Mouse (Mus musculus) right cerebral cortex, adult 2 months (tissue): ENCODE results near the gene Tnfrsf25.

ENCODE experiments used
- DNase-seq, 2 experiments: peaks; one replicate each; pipeline ENCODE4 v3.0.0; 2021 to 2022; ENCODE audit warnings: low spot score in 2 of 2

Tnfrsf25 gene

GRCm38 (mm10) chr4:152120311-152121182 is 4.8 kb downstream of the Tnfrsf25 start:
- no peak for DNase-seq

DNA sequence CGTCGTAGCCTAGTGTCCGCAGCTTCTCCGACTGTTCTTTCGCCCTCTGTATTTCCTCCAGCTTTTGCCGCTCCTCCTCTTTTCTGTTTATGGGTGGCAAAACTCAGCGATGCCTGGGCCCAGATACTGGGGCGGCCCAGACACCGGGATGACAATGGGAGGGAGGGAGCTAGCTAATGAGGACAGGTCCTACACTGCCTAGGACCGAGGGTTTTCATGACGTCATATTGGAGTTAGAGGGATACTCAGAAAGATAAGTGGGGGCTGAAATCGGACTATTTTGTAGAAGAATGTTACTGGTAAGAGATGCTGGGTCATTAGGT is 5.4 kb downstream of the Tnfrsf25 start:
- DNase-seq = no peak

DNA sequence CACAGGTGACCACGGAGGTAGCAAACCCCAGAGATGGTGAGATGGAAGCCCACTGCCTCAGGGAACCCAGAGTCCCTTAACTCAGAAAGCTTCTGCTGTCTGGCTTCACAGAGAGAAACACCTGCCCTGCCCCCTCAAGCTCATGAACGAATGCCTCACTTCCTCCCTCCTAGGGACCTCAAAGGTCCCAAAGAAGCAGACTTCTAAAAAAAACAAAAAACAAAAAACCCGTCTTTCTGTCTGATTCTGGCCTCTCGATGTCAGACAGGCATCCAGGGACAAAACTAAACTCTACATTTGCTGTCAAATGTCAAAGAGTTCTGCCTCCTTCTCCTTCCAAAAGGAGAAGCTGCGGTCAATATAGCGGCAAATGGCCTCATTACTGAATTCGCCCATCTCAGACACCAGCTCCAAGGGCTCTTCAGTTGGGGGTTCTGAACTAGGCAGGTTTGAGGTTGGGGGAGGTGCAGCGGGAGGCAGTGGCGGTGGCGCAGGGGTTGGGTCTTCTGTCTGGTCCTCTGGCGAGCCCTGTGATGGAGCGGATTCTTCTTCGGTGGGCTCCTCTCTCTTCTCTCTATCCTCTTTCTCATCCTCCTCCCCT is 8.7 kb downstream of the Tnfrsf25 start:
- DNase-seq = no peak

DNA sequence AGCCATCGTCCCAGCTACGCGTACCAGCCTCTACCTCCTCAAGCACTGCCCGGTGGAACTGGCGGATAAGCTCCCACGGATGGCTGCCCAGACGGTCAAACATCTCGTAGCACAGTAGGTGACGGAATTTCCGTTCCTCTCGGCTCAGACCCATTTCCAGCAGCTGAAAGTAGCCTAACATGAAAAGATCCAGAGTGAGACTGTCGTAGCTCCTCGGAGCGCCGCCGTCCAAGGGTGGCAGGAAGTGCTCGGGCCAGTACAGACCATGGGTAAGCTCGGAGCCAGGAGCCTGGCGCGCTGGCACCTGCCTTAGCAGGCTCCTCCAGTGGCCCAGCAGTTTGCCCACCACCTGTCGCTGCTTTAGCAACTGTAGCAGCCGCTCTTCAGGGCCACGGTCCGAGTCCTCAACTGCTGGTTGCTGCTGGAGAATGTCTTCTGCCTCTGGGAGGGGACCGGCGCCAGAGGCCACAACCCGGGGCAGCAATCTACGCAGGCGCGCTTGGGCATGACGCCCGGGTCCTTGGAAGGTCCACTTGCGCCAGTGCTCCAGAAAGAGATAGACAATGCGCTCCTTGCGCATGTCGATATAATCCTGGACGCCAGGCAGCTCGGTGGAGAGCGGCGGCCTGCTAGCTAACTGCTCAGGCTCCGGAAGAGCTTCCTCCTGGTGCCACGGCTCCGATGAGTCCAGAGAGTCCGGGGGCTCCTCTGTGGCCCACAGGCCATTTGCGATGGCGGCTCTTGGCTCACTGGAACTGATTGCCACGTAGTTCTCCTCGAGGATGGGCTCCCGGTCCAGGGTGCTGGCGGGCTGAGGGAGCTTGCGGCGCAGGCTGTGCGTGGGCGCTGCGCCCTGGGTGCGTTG is 9.7 kb downstream of the Tnfrsf25 start:
- DNase-seq = no peak

DNA sequence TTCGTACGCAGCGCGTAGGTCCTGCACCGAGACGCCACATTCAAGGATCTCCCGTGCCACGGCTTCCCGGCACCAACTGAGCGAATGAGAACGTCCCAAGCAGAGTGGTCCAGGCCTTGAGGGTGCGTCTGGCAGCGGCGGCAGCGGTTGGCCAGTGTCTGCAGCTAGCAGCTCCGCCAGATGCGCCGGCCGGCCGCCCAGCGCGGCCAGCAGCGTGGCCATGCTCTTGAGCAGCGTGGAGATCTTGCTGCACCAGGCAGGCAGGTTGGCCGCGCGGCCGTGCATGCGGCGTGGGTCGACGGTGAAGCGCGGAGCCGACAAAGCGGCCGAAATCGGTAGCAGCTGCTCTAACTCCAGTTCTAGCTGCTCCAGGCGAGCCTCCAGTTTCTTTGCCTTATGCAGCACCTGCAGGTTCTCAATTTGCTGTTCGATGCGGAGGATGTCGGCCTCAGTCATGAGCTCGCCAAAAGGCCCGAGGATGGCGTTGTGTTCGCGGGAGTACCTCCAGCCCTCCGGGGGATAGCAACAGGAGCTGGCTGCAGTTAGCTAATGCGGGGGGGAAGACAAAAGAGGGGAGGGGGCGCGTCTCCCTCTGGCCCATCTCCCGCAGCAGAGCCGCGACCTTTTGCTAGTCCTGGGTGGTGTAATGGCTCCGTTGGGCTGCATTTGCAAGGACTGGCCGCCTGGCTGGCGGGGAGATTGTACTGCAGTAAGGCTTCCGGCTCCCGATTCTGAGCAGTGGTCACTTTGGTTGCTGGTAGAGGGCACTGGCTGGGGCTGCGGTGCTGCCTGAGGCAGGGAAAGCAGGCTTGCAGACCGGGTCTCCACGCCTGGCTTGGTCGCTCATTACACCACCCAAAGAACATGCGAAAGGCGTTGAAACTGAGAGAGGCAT is 10.5 kb downstream of the Tnfrsf25 start:
- DNase-seq = peak in 1 of 2 experiments; percentile 42

DNA sequence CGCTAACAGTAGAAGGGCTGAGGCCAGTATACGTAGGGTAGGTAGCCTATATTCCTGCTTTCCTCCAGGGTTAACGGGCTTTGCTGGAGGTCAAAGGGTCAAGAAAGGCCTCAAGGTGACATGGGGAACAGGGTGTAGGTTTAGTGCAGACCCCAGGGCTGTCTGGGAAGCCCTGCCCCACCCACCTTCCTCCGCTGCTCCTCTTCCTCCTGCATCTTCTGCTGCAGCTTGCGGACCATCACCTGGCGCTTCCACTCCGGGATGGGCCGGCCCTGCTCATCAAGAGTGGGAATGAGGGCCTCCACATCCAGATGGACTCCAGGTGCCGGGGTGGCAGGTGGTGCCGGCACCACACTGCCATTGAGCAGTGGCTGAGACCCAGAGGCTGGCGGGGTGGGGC is 12.2 kb downstream of the Tnfrsf25 start:
- no peak for DNase-seq

DNA sequence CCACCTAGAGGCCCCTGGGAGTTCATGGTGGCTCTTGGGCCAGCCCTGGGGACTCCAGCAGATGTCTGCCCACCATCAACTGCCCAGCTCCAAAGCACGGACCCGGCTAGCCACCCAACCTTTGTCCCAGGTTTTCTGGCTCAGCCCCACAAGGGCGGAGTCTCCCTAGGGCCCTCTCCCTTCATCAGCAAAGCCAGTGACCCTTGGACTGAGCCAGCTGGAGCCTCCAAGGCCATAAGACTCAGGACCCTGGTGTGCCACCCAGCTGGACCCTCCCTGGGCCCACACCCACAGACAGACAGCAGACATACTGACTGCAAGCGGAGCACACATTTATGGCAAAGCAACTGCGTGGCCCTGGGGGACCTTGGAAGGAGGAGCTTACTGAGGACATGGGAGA is 13.1 kb downstream of the Tnfrsf25 start:
- DNase-seq = no peak

DNA sequence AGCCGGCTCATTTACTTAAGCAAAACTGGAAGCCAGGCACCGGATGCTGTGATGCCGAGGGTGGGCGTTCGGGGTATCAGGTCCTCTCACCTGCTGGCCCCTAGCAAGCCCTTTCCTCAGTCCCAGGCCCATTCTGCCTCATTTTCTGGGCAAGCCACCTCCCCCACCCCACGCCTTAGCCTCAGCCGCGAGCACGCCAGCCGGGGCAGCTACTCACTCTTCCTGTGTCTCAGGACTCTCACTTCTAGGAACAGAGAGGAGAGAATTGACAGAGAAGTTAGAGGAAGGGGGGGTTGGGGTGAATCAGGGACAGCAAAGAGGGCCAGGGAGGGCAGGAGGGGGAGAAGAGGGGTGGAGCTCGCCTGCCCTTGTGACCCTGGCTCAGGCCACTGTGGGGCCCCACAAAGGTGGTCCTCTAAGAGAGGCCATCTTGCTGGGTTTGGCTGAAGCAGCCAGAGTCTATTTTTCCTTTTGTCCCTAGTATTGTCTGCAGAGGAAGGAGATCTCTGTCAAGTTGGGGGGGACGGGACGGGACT is 13.7 kb downstream of the Tnfrsf25 start:
- DNase-seq = no peak

GRCm38 (mm10) chr4:152130771-152131653 is 15.3 kb downstream of the Tnfrsf25 start:
- DNase-seq = no peak

GRCm38 (mm10) chr4:152131809-152132771 is 16.4 kb downstream of the Tnfrsf25 start:
- no peak for DNase-seq

DNA sequence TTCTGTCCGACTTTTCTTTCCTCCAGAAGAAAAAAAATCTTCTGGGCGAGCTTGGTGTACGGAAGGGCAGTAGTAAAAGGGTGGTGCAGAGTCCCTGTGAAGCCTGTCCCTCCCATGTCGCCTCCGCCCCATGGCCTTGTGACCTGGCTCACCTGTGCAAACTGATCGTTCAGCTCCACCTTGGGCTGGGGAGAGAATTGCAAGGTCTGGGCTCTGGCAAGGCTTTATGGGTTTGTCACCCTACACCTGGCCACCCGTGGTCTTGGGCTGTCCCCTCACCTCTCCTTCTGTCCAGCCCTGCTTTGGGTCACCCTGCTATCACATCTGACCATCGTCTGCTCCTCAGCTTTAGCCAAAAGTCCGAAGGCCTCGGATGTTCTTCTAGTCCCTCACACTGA is 17.0 kb downstream of the Tnfrsf25 start:
- DNase-seq = no peak

GRCm38 (mm10) chr4:152133213-152133612 is 17.5 kb downstream of the Tnfrsf25 start:
- DNase-seq = no peak

DNA sequence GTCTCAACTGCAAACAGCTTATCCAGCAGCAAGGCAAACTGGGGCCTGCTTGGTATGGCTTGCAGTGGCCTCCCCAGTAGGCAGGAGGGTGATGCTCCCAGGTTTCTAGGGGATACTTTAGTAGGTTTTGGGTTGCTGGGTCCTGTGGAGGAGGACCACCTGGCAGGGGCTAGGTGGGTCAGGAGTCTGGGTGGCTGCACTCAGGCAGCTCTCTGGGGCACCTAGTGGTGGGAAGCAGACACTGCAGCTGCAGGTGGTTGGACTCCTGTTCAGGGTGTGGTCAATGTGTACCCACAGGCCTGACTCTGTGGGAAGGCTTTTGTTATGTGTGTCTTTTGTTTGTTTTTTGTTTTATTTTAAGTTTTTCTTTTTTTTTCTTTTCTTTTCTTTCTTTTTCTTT is 18.8 kb downstream of the Tnfrsf25 start:
- peak in 1 of 2 experiments; percentile 52 for DNase-seq

- DNase-seq = no peak
These were observed 19.6 kb downstream of the Tnfrsf25 start for GRCm38 (mm10) chr4:152135363-152135762.

- no peak for DNase-seq
These were observed 20.6 kb downstream of the Tnfrsf25 start for GRCm38 (mm10) chr4:152136112-152136875.

- no peak for DNase-seq
These were observed 21.1 kb downstream of the Tnfrsf25 start for GRCm38 (mm10) chr4:152136876-152137250.

GRCm38 (mm10) chr4:152138497-152139260 is 22.9 kb downstream of the Tnfrsf25 start:
- DNase-seq = peak; percentile 68 to 70
